Comparison of ENCODE assay signal across 22 mouse cellular contexts in genomic region chr5:127640359-127640758, GRCm38 (mm10). TPM values are rescaled to one million over a fixed set of nuclear protein-coding genes. Genes with fewer than 3 reads are reported as not detected.
DNase-seq lines count a peak whose midpoint lies in the region; ATAC-seq and TF ChIP-seq lines count a peak whose summit lies in the region.
"Had no signal": no experiment of that assay in that cellular context is flagged by ENCODE, and none has a peak within 500 bp of the region (broad histone marks: within the 10 kb centered on the region; RNA-seq: fewer than 3 reads in every experiment).

No protein-coding gene starts in this region.

- H3K4me2 ChIP-seq in lung, postnatal 0 days (replicated peaks; ENCODE audit: low read depth, low read length) = no peak overlapping the region
- H3K4me2 ChIP-seq: hindbrain, embryonic 14.5 days; kidney, embryonic 15.5 days; limb, embryonic 12.5 days had no signal

- H3K79me2 ChIP-seq in heart, adult 2 months (replicated peaks; ENCODE audit: control insufficient read depth, insufficient read depth, low read length) = no peaks in the 10 kb centered on the region

- ATAC-seq in lung, postnatal 0 days = no peak
- ATAC-seq: forebrain, embryonic 14.5 days; midbrain, embryonic 16.5 days; Patski had no signal

- no peak overlapping the region for H3K27ac ChIP-seq in heart, adult 2 months
- no peak overlapping the region for H3K27ac ChIP-seq in lung, postnatal 0 days (ENCODE audit: low read length)
- peak overlapping the region; percentile 98 for H3K27ac ChIP-seq in ES-Bruce4 (ENCODE audit: insufficient read depth, low read length)
- no peak overlapping the region for H3K27ac ChIP-seq in small intestine, adult 2 months (ENCODE audit: insufficient read depth, low read depth, low read length)
- H3K27ac ChIP-seq: hindbrain, embryonic 14.5 days; kidney, embryonic 15.5 days; limb, embryonic 12.5 days had no signal

- WGBS in heart, adult 2 months = 89% methylated on average over 3 of the region's 3 CpGs
- 87% methylated on average over 3 of the region's 3 CpGs for WGBS in lung, postnatal 0 days
- 87% methylated on average over 3 of the region's 3 CpGs for WGBS in small intestine, adult 2 months

- H3K4me3 ChIP-seq in heart, adult 2 months = no peak overlapping the region
- H3K4me3 ChIP-seq in lung, postnatal 0 days (ENCODE audit: low read depth, low read length) = no peak overlapping the region
- no peak overlapping the region for H3K4me3 ChIP-seq in ES-Bruce4 (ENCODE audit: low read depth, low read length)
- no peak overlapping the region for H3K4me3 ChIP-seq in small intestine, adult 2 months (ENCODE audit: low read depth, low read length)
- H3K4me3 ChIP-seq: kidney, embryonic 15.5 days; limb, embryonic 12.5 days had no signal

- no peaks in the 10 kb centered on the region for H3K36me3 ChIP-seq in heart, adult 2 months (ENCODE audit: control insufficient read depth, insufficient read depth, low read length)
- no peaks in the 10 kb centered on the region for H3K36me3 ChIP-seq in lung, postnatal 0 days (ENCODE audit: insufficient read depth, low read length)
- H3K36me3 ChIP-seq in ES-Bruce4 (ENCODE audit: control insufficient read depth, insufficient read depth, low read length, poor library complexity, severe bottlenecking) = peaks cover 10% of the 10 kb centered on the region
- H3K36me3 ChIP-seq in small intestine, adult 2 months (ENCODE audit: control insufficient read depth, insufficient read depth, low read length) = no peaks in the 10 kb centered on the region
- H3K36me3 ChIP-seq: kidney, embryonic 15.5 days; limb, embryonic 12.5 days had no signal

- no peaks in the 10 kb centered on the region for H3K27me3 ChIP-seq in heart, adult 2 months (ENCODE audit: control insufficient read depth, insufficient read depth, low read length)
- no peaks in the 10 kb centered on the region for H3K27me3 ChIP-seq in lung, postnatal 0 days (replicated peaks; ENCODE audit: insufficient read depth, low read length)
- H3K27me3 ChIP-seq in ES-Bruce4 (ENCODE audit: control insufficient read depth, insufficient read depth, low read length, poor library complexity, severe bottlenecking) = no peaks in the 10 kb centered on the region
- H3K27me3 ChIP-seq in small intestine, adult 2 months (ENCODE audit: control insufficient read depth, insufficient read depth, low read length) = no peaks in the 10 kb centered on the region
- H3K27me3 ChIP-seq: kidney, embryonic 15.5 days; limb, embryonic 12.5 days; Patski had no signal

- intact Hi-C loops in heart, adult 2 months (cut with DNase I) = no loop called here
- intact Hi-C loops in heart, postnatal 10 days (cut with DNase I) = no loop called here

- no peaks in the 10 kb centered on the region for H3K4me1 ChIP-seq in heart, adult 2 months (ENCODE audit: control insufficient read depth, insufficient read depth, low read length)
- H3K4me1 ChIP-seq in lung, postnatal 0 days (ENCODE audit: insufficient read depth, low read depth, low read length) = no peaks in the 10 kb centered on the region
- H3K4me1 ChIP-seq in ES-Bruce4 (ENCODE audit: control insufficient read depth, insufficient read depth, low read length) = peaks cover 5% of the 10 kb centered on the region
- no peaks in the 10 kb centered on the region for H3K4me1 ChIP-seq in small intestine, adult 2 months (ENCODE audit: control insufficient read depth, insufficient read depth, insufficient read length, low read length)
- H3K4me1 ChIP-seq: kidney, embryonic 15.5 days; limb, embryonic 12.5 days had no signal

- DNase-seq in heart, adult 2 months = no peak
- DNase-seq in heart, postnatal 10 days = no peak
- no peak for DNase-seq in lung, postnatal 0 days (ENCODE audit: low spot score)
- no peak for DNase-seq in lung, postnatal 36 days
- no peak for DNase-seq in frontal cortex, postnatal 25 days (ENCODE audit: low spot score in 2 of 2)
- DNase-seq in kidney, postnatal 14 days = no peak
- DNase-seq: adrenal gland, adult 2 months; gastrocnemius, postnatal 25 days; layer of hippocampus, postnatal 36 days; lung, postnatal 10 days; right cerebral cortex, adult 18-20 months had no signal

- peak; percentile 34 for TF ChIP-seq CTCF in heart, adult 2 months (IDR thresholded peaks at IDR 0.05)
- peak; percentile 37 for TF ChIP-seq CTCF in lung, postnatal 0 days (IDR thresholded peaks at IDR 0.05)
- peak; percentile 51 for TF ChIP-seq CTCF in ES-Bruce4 (IDR thresholded peaks at IDR 0.05; ENCODE audit: low read depth, low read length)
- TF ChIP-seq CTCF in small intestine, adult 2 months (IDR thresholded peaks at IDR 0.05; ENCODE audit: extremely low read depth, insufficient read length, insufficient replicate concordance, low read depth, low read length) = peak; percentile 17; the same call in 1 of the 2 replicates

- H3K9ac ChIP-seq in heart, adult 2 months (ENCODE audit: low read depth, low read length) = no peak overlapping the region
- no peak overlapping the region for H3K9ac ChIP-seq in lung, postnatal 0 days (replicated peaks; ENCODE audit: low read depth)
- no peak overlapping the region for H3K9ac ChIP-seq in ES-Bruce4 (ENCODE audit: low read depth, poor library complexity, severe bottlenecking)
- H3K9ac ChIP-seq: hindbrain, embryonic 14.5 days; kidney, embryonic 15.5 days; limb, embryonic 12.5 days had no signal

- TF ChIP-seq POLR2A in heart, adult 2 months (IDR thresholded peaks at IDR 0.05; ENCODE audit: insufficient read depth, low read depth, low read length) = no peak
- no peak for TF ChIP-seq POLR2A in ES-Bruce4 (IDR thresholded peaks at IDR 0.05; ENCODE audit: insufficient read depth, low read length)
- no peak for TF ChIP-seq POLR2A in small intestine, adult 2 months (IDR thresholded peaks at IDR 0.05; ENCODE audit: low read depth, low read length)

- H3K9me3 ChIP-seq in lung, postnatal 0 days (ENCODE audit: low read length) = no peaks in the 10 kb centered on the region; the same call in 1 of the 2 replicates
- H3K9me3 ChIP-seq in ES-Bruce4 (replicated peaks; ENCODE audit: control insufficient read depth, insufficient read depth, low read length, poor library complexity, severe bottlenecking) = peaks cover 7% of the 10 kb centered on the region
- H3K9me3 ChIP-seq: kidney, embryonic 15.5 days had no signal

- TF ChIP-seq EP300 in heart, adult 2 months (IDR thresholded peaks at IDR 0.05; ENCODE audit: insufficient read depth, low read depth, low read length) = no peak
- TF ChIP-seq EP300 in lung, postnatal 0 days (IDR thresholded peaks at IDR 0.05) = no peak
- TF ChIP-seq EP300 in ES-Bruce4 (IDR thresholded peaks at IDR 0.05; ENCODE audit: insufficient read depth, low read depth, low read length) = no peak

RNA-seq across cellular contexts. Expression of gene Slc15a4, which starts 7.7 kb away (rescaled TPM):
- 10 to 100 TPM; 13.1 to 13.6 TPM for total RNA-seq in heart, adult 2 months (2021)
- 10.6 and 15.0 TPM in 2 replicates for polyA plus RNA-seq in heart, adult 2 months (2012; rRNA removed)
- 10 to 100 TPM; 10.7 to 12.1 TPM for total RNA-seq in heart, postnatal 10 days (2021)
- 19.4 and 22.1 TPM in 2 replicates for polyA plus RNA-seq in lung, postnatal 0 days (2015; fragmentation: Nextera tagmentation; extraction: Ambion mirVana)
- polyA plus RNA-seq in ES-Bruce4 (2011; ENCODE audit: insufficient read depth, insufficient read length, low read depth, missing spikeins) = 18.5 and 19.5 TPM in 2 replicates
- 11.3 and 16.2 TPM in 2 replicates for polyA plus RNA-seq in small intestine, adult 2 months (2012; rRNA removed)

RNA-seq across cellular contexts. Expression of gene Glt1d1, which starts 8.3 kb away (rescaled TPM):
- not detected for total RNA-seq in heart, adult 2 months (2021)
- not detected in 2 replicates for polyA plus RNA-seq in heart, adult 2 months (2012; rRNA removed)
- total RNA-seq in heart, postnatal 10 days (2021) = not detected
- polyA plus RNA-seq in lung, postnatal 0 days (2015; fragmentation: Nextera tagmentation; extraction: Ambion mirVana) = 0.08 and 0.19 TPM in 2 replicates
- 22.8 and 25.5 TPM in 2 replicates for polyA plus RNA-seq in ES-Bruce4 (2011; ENCODE audit: insufficient read depth, insufficient read length, low read depth, missing spikeins)
- polyA plus RNA-seq in small intestine, adult 2 months (2012; rRNA removed) = 0.28 and 0.65 TPM in 2 replicates
- total RNA-seq: common myeloid progenitor, adult 5-6 weeks; gastrocnemius, postnatal 25 days had no signal
- polyA plus RNA-seq: C2C12; heart, embryonic 14.5 days had no signal

Comparison
In these comparisons a context has a peak if more than half of its experiments do, and no peak if none do; other contexts are left out.
1. RNA of gene Glt1d1, which starts 8.3 kb away (polyA plus RNA-seq): 22.8 to 25.5 TPM in ES-Bruce4; 0.28 to 0.65 TPM in small intestine, adult 2 months, 0.08 to 0.19 TPM in lung, postnatal 0 days and not detected in heart, adult 2 months; every median in the first group is over 10 times any median in the second.
2. Peak in every context shown above with its lines, with median percentiles within 50 percentile points of each other: CTCF ChIP-seq.